Mouse (Mus musculus) skeletal muscle tissue, adult 2 months (tissue): ENCODE results near the gene Olfr573-ps1.

Experiments used
- DNase-seq: peaks from one replicate; pipeline ENCODE4 v3.0.0-alpha.2; 2012; ENCODE audit warnings: low read depth, low spot score

Gene Olfr573-ps1

GRCm38 (mm10) chr7:102942475-102942874 is at the start of gene Olfr573-ps1:
Gene Olfr573-ps1, minus strand, starts transcription at chr7:102942575.
- DNase-seq = no peak

- DNase-seq = no peak
Measured at GRCm38 (mm10) chr7:102989224-102989623, 46.8 kb upstream of the Olfr573-ps1 start, which contains the start of gene Olfr578. Gene Olfr578, minus strand, starts transcription at chr7:102989324.

- no peak for DNase-seq
Measured at GRCm38 (mm10) chr7:102975843-102976242, 33.5 kb upstream of the Olfr573-ps1 start, which contains the start of gene Olfr577. Gene Olfr577, minus strand, starts transcription at chr7:102975943.

GRCm38 (mm10) chr7:102974399-102974798 is 32.0 kb upstream of the Olfr573-ps1 start:
- DNase-seq = no peak

- no peak for DNase-seq
Measured at GRCm38 (mm10) chr7:102962360-102962759, 20.0 kb upstream of the Olfr573-ps1 start, which contains the start of gene Olfr576. Gene Olfr576, plus strand, starts transcription at chr7:102962660.

- no peak for DNase-seq
Measured at GRCm38 (mm10) chr7:102958593-102958992, 16.2 kb upstream of the Olfr573-ps1 start, which contains the start of gene Olfr575. Gene Olfr575, minus strand, starts transcription at chr7:102958775.

GRCm38 (mm10) chr7:102958137-102958536 is 15.8 kb upstream of the Olfr573-ps1 start:
- DNase-seq = no peak

- DNase-seq = no peak
Measured at GRCm38 (mm10) chr7:102950732-102951131, 8.4 kb upstream of the Olfr573-ps1 start.

- DNase-seq = no peak
Measured at GRCm38 (mm10) chr7:102948167-102948566, 5.8 kb upstream of the Olfr573-ps1 start, which contains the start of gene Olfr574. Gene Olfr574, plus strand, starts transcription at chr7:102948467.

GRCm38 (mm10) chr7:102943417-102943816 is 1.0 kb upstream of the Olfr573-ps1 start:
- DNase-seq = no peak

GRCm38 (mm10) chr7:102927105-102927504 is 15.3 kb downstream of the Olfr573-ps1 start:
- no peak for DNase-seq

- DNase-seq = no peak
Measured at GRCm38 (mm10) chr7:102924109-102924508, 18.3 kb downstream of the Olfr573-ps1 start, which contains the start of gene Olfr572. Gene Olfr572, plus strand, starts transcription at chr7:102924409.

GRCm38 (mm10) chr7:102919632-102920031 is 22.7 kb downstream of the Olfr573-ps1 start:
- peak; percentile 7 for DNase-seq

GRCm38 (mm10) chr7:102917032-102917875 is 25.1 kb downstream of the Olfr573-ps1 start, which contains the start of gene Olfr571:
Gene Olfr571, minus strand, starts transcription at chr7:102917536.
- no peak for DNase-seq

- DNase-seq = no peak
Measured at GRCm38 (mm10) chr7:102916405-102916804, 26.0 kb downstream of the Olfr573-ps1 start.

- DNase-seq = no peak
Measured at GRCm38 (mm10) chr7:102915261-102915660, 27.1 kb downstream of the Olfr573-ps1 start.
